Mouse (Mus musculus): ENCODE measurements around the gene Dagla.

DNA sequence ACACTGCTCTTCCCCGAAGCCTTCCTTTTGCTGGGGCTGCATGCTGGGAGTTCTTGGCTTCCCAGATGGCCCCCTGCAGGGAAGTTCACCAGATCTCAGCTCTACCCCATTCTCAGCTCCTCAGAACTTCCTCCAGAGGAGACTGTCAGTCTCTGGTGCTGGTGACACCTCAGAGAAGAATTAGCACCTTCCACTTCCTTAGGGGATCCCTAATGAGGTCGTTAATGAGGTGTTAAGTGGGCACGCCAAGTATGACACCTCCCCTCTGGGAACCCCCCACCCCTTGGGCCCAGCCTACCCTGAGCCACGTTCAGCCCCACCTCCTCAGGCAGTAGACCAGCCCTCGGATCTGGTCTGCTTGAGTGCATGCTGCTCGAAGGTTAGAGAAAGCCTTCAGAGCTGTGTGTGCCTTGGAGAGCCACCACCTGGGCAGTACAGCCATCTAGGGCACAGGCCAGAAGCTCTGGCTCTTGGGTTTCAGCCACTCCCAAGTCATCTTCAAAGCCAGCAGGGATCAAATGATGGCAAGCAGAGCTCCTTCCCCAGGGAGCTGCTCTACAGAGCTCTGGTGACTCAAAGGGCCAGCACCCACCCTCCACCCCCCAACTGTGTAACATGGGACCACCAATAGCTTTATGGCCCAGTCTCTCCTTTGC, 25.9 kb downstream of the Dagla start:
- TF ChIP-seq CTCF (IDR thresholded peaks at IDR 0.05; ENCODE audit: low read depth, low read length) (no peak), POLR2A (IDR thresholded peaks at IDR 0.05; ENCODE audit: extremely low read depth, insufficient read depth, low read length) (no peak)

All from liver, adult 2 months (tissue).